Mouse (Mus musculus) limb, embryonic 11.5 days (tissue): Measurements from ENCODE around the gene Agap1. TPM values are rescaled to one million over a fixed set of nuclear protein-coding genes. Genes with fewer than 3 reads are reported as not detected.
A peak's percentile ranks its signal among the peaks of the same experiment; 100 is the strongest.

Experiments used
- ATAC-seq: fragments of 200-750 bp; cut with Nextera tagmentation; 2 replicates; pipeline ENCODE4 v1.8.0; 2017; ENCODE audit warnings: low read depth; ENCODE audit not compliant: insufficient number of reproducible peaks, low FRiP score, low TSS enrichment
- DNase-seq: peaks from one replicate; pipeline ENCODE4 v3.0.0-alpha.2; 2015; ENCODE audit warnings: low spot score
- H3K27ac ChIP-seq: fragments of 300-500 bp; sonication (generic); replicated peaks from 2 replicates; pipeline ENCODE4 v1.5.1; 2014; ENCODE audit warnings: low read depth, mild to moderate bottlenecking, low read length
- H3K27me3 ChIP-seq: fragments of 300-500 bp; sonication (generic); 2 replicates; pipeline ENCODE4 v1.6.1; 2014; ENCODE audit warnings: mild to moderate bottlenecking, low read length, mixed read lengths; ENCODE audit not compliant: control insufficient read depth, insufficient read depth
- H3K36me3 ChIP-seq: fragments of 300-500 bp; sonication (generic); 2 replicates; pipeline ENCODE4 v1.6.1; 2014; ENCODE audit warnings: mild to moderate bottlenecking, low read length, moderate library complexity, mixed read lengths; ENCODE audit not compliant: control insufficient read depth, insufficient read depth
- H3K4me1 ChIP-seq: fragments of 300-500 bp; sonication (generic); 2 replicates; pipeline ENCODE4 v1.6.1; 2014; ENCODE audit warnings: low read length, mixed read lengths; ENCODE audit not compliant: control insufficient read depth, insufficient read depth
- H3K4me2 ChIP-seq: fragments of 300-500 bp; sonication (generic); 2 replicates; pipeline ENCODE4 v1.6.1; 2014; ENCODE audit warnings: low read depth, mild to moderate bottlenecking, moderate library complexity; ENCODE audit not compliant: severe bottlenecking
- H3K4me3 ChIP-seq: fragments of 300-500 bp; sonication (generic); 2 replicates; pipeline ENCODE4 v1.5.1; 2014; ENCODE audit warnings: low read depth, low read length
- H3K9ac ChIP-seq: fragments of 300-500 bp; sonication (generic); 2 replicates; pipeline ENCODE4 v1.6.1; 2014; ENCODE audit warnings: mild to moderate bottlenecking, low read length
- H3K9me3 ChIP-seq: fragments of 300-500 bp; sonication (generic); 2 replicates; pipeline ENCODE4 v1.6.1; 2016; ENCODE audit warnings: low read length; ENCODE audit not compliant: control insufficient read depth
- WGBS: fragments of 180-500 bp; shearing (Covaris S2); extraction: QIAGEN DNeasy Blood & Tissue Kit; methylation state at CpG from one replicate; pipeline ENCODE4 v1.1.7; 2014; 5-methylcytosine and 5-hydroxymethylcytosine counted together
- polyA plus RNA-seq: library from polyadenylated mRNA; unstranded; fragments of >200 nt; fragmentation: Nextera tagmentation; extraction: Ambion mirVana; gene quantifications from 2 replicates; pipeline ENCODE4 v1.2.1, GENCODE M21; 2014

Gene Agap1
- polyA plus RNA-seq, 1 experiment from 2014 or later = 14.0 TPM

- WGBS = 4% methylated on average over 16 of the region's 16 CpGs
- H3K27me3 ChIP-seq = peaks cover 44% of the 10 kb centered on the region
- no peaks in the 10 kb centered on the region for H3K36me3 ChIP-seq
- H3K27ac ChIP-seq = no peak overlapping the region
- H3K4me3 ChIP-seq = no peak overlapping the region
- H3K4me2 ChIP-seq = no peak overlapping the region
- no peaks in the 10 kb centered on the region for H3K9me3 ChIP-seq
- no peak overlapping the region for H3K9ac ChIP-seq
- ATAC-seq = no peak
- peaks cover 14% of the 10 kb centered on the region for H3K4me1 ChIP-seq
- DNase-seq = peak; percentile 92
Observed at GRCm38 (mm10) chr1:89943202-89943601, 488.6 kb downstream of the Agap1 start.
